Mouse (Mus musculus): Measurements from ENCODE around the gene Cdk18.
A peak's percentile ranks its signal among the peaks of the same experiment; 100 is the strongest.

The Cdk18 gene

DNA sequence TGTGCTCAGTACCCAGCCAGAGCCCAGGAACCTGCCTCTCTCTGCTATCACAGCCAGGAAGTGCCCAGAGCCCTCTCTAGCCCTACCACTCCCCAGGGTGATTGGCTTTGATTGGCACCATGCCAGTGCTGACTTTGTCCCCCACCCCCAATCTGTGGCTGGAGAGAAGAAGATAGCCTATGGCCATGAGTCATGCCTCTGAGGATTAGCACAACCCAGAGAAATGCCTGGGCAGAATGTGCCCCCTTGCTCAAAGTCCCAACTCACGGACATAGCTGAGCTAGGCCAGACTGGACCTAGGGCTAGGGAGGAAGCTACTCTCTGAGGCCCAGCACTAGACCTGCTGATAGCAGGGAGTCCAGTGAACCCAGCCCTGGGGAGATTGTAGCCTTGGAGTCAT, 10.7 kb upstream of the Cdk18 start:
- no peak for DNase-seq (ENCODE audit: low spot score in 2 of 2)

DNA sequence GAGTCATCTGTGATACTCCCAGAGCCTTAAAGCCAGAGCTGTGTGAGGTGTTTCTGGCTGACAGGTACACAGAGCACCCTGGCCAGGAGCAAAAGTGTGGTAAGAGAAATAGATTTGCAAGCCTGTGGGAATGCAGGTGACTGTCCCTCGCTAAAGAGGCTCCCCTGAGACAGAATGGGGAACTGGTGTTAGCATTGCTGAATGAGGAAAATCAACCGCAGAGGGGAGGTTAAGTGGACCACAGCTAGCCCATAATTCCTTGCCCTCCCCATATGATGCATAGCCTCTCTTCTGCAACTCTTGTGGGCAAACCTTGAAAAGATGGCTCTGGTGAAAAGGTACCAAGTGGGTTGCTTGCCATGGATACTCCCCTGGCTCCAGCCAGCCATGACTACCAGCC, 9.9 kb upstream of the Cdk18 start:
- DNase-seq (ENCODE audit: low spot score in 2 of 2): no peak

DNA sequence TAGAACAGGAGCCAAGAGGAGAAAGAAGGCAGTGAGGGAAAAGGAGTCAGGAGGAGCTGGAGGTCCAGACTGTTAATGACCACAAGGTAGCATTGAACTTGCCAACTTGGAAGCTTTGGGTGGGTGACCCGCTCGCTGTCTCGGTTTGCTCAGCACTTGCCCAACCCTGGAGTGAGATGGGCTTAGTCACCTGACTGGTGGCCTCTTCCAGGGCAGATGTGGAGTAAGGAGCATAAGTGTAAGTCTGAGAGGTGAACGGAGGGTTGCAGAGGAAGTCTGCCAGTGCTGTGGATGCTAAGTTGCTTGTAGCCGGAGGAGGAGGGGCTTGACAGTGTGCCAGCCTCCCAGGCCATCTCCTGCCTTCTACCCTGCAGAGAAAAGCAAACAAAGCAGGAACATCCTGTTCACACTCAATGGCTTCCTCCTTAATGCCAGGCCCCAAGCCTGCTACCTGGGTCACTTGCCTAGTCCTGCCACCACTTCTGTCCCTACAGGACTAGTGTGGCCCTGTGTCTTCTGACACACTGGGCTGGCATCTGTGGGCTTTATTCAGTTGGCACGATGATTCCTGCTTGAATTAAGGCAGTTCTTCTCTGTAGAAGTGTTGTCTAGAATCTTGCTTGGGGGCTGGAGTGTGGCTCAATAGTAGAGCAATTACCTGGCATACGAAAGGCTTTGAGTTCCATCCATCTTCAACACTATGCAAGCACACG, 6.6 kb upstream of the Cdk18 start:
- DNase-seq (ENCODE audit: low spot score in 2 of 2): no peak

DNA sequence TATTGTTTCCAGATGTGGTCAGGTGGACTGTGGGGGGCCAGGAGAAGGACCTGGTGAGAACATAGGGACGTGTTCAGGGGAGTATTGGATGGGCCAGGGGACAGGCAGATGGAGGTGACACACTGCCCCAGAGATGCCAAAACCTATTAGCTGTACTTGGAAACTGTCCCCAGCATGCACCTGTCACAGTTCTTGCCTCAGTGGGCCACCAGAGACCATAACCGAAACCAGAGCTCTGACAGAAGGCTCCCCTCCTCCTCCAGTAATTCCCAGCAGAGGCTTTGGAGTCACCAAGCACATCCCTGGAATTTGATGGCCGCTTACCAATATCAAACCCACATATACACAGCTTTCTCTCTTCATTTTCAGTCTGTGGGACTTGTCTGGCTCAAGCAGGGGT, 5.4 kb upstream of the Cdk18 start:
- no peak for DNase-seq (ENCODE audit: low spot score in 2 of 2)

DNA sequence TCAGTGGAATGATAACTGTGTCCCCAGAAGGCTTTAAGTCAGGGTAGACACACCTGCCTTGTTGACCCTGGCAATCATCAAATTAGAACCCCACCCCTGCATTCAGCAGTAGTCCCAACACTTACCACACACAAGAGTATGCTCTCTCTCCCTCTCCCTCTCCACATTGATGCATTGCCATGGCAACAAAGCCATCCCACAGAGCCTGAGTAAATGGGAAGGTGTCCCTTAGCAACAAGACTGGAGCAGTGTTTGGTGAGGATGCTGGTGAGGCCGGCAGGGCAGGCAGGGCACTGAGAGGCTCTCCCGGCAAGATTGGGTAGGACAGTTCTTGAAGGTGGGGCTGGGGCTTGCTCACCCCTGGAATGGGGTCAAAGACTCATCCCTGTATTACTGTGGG, 4.7 kb upstream of the Cdk18 start:
- no peak for DNase-seq (ENCODE audit: low spot score in 2 of 2)

DNA sequence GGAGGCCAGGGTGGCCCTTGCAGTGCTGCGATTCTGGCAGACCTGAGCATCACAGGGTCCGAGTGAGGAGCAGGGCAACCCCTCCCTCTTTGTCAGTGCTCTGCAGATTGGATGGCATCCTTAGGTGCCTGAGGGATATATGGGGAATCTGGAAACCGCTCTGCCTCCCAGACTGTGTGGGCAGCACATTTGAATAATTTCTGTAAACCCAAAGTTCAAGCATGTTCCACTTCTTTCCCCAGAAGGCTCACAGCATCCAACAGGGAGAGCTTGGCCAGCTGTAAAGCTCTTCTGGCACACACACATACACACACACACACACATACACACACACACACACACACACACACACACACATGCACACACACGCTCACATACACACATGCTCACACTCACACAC, 4.2 kb upstream of the Cdk18 start:
- DNase-seq (ENCODE audit: low spot score in 2 of 2): no peak

DNA sequence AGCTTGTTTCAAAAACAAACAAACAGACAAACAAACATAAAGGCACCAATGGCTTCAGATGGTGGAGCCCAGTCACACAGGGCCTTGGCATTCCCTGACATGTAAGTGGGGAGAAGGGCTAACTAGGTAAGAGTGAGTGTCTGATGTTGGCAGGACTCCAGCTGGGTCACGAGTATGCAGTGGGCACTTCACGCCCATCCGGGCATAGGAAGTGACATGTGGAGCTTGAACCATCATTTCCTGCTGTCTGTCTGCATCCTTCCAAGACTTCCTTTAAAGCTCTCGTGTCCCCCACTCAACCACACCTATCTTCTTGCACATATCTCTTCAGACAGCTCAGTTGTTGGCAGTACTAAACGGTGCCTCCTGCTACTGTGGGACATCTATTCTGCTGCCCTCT, 3.6 kb upstream of the Cdk18 start:
- DNase-seq (ENCODE audit: low spot score in 2 of 2): no peak

DNA sequence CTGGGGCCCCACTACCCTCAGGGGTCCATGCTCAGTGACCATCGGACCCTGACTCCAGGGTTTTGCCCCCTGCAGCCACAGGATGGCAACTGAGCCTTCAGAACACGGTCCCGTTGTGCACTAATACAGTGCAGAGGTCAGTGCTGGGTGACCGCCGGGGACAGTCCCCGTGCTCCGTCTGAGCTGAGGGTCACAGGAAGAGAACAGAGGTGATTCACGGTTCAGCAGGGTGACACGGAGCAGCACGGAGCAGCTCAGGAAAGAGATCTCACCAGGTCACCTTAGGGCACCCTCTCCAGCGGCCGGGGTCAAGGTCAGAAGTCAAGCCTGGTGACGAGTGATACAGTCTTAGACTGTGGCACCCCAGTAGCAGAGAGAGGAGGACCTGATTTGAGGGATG, 2.3 kb upstream of the Cdk18 start:
- DNase-seq (ENCODE audit: low spot score in 2 of 2): no peak

DNA sequence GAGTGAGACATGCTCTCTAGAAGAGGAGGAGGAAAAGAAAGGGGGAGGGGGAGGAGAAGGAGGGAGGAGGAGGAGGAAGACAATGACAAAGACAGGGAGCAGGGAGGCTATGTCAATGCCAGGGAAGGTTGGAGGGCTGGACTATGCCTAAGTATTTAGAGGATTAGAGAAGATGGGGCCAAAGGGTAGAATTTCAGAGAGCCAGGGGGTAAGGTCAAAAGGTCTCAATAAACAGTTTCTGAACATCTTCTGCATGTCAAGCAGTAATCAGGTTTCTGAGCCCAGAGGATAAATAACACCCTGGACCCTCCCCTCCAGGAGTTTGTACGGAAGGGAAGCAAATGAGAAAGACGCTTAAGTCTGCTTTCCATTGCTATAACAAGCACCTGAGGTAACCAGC, 1.7 kb upstream of the Cdk18 start:
- DNase-seq (ENCODE audit: low spot score in 2 of 2): no peak

DNA sequence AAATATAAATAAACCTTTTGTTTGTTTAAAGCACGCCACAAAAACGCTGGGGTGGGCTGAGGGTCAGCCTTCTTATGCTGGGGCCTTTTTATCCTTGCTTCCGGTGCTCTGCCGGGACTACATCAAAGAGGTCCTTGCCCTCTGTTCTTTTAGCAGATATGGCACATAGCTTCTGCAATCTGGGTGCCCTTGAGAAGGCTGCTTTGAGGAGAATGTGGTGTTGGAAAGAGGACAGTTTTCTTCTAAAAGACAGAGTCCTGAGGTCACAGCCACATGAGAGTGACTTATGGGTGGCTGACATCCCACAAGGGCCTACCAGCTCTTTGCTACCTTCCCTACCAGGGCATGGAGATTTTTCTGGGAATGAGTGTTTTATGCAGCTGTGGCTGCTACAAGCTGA, 1.1 kb upstream of the Cdk18 start:
- no peak for DNase-seq (ENCODE audit: low spot score in 2 of 2)

DNA sequence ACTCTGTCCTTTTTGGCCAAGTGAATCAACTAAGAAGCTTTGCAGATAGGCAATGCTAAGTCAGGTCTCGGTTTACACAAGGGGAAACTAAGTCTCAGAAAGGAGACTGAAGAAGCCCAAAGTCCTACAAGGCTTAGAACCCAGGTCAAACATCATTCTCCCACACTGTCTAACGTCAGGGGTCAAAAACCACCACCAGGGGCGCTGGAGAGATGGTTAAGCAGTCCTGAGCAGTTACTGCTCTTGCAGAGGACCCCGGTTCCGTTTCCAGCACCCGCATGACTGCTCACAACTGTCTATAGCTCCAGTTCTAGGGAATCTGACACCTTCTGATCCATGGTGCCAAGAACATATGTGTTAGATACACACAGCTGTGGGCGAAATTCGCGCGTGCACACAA, 687 bp upstream of the Cdk18 start:
- peak; percentile 17 to 29 for DNase-seq (ENCODE audit: low spot score in 2 of 2)

DNA sequence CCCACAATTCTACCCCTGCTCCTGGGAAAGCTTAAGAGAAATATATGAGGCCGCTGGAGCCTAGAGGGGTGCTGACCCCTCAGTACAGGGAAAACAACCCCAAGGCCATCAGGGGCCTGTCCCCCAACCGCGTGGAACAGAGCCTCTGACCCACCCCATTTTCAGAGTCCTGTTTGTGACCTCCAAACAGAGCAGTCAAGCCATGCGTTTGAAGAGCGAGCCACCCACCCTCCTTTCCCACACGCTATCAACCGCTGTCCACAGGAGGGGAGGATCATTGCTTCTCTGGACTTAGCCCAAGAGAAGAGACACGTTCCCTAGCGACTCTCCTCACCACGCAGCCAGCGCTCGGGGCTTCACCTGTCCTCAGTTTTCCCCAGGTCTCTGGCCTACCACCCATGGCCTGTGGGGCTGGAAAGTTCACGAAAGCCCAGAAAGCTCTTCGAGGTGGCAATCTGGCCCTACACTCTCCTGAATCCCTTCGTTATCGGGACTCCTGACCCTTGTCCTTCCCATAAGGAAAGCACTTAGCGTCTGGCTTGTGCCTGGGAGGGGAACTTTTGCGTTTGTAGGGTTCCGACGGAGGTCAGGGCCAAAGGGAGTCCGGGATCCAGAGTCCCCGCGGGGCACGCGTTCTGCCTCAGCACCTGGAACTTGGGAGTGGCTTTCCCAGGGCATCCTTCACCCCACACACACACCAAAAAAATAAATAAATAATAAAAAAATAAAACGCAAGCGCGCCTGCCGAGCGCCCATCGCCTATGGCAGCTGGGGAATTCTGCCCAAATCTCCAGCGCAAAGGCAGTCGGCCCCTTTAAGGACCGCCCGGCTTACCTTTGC, 688 bp downstream of the Cdk18 start:
- no peak for DNase-seq (ENCODE audit: low spot score in 2 of 2)

DNA sequence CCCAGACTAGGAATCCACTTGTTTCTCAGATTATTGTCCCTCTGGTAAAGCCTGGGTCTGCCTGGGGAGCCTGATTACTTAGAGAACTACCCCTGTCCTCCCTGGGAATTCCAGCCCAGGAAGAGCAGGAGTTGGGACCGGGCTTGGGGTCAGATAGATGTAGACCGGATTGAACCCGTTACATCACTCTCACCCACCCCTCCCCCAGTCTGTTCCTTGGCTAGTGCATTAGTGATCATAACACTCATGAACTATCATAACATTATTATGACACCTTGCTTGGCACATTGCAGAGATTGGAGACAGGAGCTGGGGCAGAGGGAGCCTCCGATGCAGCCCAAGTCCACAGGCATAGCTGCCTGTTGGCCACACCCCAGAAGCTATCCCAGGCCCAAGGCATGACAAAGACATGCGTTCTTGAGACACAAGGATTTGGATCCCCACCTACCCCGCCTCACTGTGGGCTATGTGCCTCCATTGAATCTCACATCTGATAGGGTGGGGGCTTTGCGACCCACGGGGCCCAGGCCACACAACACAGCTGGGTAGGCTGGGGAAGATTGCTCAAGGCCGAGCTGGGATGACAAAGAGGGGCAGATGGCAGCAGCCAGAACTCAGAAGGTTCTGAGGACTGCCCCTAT, 1.4 kb downstream of the Cdk18 start:
- no peak for DNase-seq (ENCODE audit: low spot score in 2 of 2)

DNA sequence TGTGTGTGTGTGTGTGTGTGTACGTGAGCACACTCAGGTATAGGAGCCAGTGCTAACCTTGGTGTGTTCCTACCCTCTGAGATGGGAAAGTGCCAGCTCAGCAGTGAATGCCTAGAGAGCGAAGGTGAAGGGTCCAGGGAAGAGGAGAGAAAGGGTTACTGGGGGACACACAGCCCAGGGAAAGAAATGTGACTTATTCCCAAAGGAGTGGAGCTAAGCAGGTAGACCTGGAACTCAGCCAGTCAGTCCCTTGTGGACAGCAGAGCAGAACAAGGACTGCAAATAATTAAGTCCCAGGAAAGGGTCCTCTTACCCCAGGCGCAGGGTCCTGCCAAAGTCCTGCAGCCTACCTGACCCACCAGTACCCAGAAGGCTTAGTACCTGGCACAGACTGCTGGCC, 2.6 kb downstream of the Cdk18 start:
- DNase-seq (ENCODE audit: low spot score in 2 of 2): no peak

DNA sequence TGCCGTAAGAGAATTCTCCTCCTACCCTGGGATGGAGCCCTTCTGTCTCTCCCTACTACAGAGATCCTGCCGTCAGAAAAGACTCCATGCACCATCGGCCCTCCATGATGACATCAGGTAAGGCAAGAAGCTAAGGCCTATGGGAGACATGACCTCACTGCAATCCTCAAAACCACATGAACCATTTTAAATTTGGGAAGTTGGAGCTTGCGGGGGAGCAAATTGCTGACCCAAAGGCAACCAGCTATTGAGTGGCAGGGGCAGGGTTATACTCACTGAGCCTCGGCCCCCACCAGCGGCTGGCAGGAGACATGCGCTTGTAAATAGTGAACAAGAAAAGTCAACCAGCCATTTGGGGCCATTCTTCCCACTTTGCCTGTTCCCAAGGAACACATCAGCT, 3.9 kb downstream of the Cdk18 start:
- DNase-seq (ENCODE audit: low spot score in 2 of 2): no peak

DNA sequence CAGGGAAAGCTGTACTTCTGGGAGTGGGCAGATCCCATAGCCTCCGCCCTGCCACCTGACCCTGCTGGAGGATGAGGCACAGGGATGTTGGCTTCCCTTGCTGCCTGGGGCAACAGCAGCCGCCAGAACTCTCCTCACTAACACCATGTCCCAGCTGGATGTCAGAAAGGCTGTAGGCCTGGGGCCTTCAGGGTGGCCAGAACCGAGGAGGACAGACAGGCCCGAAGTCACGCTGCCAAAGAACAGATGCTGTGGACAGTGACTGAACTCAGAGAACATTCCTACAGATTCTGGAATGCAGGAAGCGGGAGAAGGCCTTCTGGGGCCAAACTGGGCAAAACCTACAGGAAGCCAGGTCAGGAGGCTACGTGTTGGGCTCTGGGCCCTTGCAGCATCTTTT, 11.2 kb downstream of the Cdk18 start:
- no peak for DNase-seq (ENCODE audit: low spot score in 2 of 2)

DNA sequence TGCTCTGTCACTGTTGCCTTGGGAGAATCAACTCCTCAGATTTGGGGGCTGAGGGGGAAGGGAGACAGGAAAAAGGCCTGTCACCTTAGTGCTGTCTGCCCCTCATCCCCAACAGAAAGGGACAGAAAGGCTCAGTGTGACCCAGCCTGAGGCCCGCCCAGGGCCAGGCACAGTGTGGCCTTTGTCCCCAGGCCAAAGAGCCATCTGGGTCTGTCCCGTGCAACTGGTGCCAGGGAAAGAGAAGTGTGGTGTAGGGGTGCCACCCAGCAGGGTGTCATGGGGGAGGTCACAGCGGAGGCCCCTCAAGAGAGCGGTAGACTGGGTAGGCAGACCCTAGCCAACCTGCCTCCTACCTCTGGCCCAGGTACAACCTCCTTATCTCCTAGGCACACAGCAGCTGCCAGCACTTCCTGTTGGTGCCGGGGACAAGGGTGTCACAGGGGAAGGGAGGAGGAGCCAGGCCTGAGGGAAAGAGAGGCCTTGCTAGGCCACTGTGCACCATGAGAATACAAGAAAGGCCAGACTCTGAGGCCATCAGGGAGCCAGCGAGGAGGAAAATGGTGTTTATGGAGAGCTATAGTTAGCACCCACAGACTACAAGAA, 13.6 kb downstream of the Cdk18 start:
- no peak for DNase-seq (ENCODE audit: low spot score in 2 of 2)

DNA sequence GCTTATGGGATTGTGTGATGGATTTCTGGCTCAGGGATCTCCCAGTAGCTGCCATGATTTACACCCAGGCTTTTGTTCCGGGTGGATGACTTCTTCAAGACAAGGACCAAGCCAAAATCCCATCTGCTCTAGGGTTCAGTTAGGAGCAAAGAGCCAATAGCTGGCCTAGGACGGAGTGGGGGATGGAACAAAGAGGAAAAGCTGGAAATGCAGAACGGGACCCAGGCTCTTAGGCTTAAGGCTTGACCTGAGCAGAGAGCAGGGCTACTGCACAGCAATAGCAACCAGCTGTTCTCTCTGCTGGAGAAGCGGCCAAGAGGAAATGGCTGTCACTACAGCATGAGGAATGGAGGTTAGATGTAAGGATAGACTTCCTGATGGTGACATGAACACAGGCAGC, 14.2 kb downstream of the Cdk18 start:
- no peak for DNase-seq (ENCODE audit: low spot score in 2 of 2)

DNA sequence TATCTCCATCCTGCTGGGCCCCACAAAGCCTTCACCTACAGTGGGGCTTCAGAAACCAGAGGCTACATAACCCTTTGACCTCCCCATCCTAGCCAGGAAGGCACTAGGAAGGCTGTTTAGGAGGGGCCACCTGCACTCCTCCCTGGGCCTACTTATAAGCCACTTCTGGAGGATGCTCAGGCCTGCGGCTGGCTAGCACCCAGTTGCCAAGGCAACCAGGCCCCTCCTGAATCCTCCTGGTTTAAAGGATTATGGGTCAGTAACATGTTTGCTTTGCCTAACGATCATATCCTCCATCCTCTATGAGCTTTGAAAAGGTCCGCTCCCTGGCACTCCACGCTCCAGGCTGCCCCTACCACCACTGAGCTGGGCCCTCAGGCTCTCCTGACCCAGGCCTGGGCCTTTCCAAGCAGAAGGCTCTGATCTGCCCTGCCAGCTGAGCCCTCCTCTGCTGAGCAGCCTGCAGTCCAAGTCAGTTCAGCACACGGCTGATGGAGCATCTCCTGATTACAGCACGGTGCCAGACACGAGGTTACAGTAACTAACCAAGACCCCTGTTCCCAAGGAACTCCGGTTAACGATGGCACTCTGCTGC, 16.0 kb downstream of the Cdk18 start:
- DNase-seq (ENCODE audit: low spot score in 2 of 2): no peak

DNA sequence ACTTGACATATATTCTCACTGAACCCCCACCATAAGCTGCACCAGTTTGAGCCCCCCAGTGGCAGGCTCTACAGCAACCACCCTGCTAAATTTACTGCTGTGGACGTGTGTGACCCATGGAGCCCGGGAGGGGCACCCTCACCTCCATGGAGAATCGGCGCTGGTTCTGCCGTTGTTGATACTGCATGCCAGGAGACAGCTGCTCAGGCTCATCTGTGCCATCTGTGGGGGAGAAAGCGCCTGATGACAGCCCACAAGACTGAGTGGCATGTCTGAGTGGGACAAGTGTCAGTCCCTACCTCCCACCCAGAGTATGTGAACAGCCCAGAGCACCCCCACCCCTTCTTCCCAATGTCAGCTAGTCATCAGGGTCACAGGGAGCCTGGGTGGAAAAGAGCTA, 17.6 kb downstream of the Cdk18 start:
- DNase-seq (ENCODE audit: low spot score in 2 of 2): no peak

DNA sequence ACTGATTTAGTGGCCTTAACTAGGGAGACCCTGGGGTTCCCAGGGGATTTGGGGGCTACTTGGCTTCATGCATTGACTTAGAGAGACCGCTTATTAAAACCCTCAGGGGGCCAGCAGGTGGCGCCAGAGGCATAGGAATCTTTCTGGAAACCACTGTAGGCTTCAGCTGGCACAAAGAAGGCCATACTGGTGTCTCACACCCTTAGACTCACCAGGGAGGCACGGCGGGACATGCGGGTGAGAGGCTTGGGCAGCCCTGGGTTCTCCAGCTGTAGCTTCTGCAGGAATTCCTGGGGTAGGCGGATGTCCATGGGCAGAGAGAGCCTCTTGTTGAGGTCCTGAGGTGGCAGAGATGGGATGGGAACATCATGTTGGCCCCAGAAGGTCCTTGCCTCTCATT, 18.2 kb downstream of the Cdk18 start:
- peak; percentile 57 to 62 for DNase-seq (ENCODE audit: low spot score in 2 of 2)

DNA sequence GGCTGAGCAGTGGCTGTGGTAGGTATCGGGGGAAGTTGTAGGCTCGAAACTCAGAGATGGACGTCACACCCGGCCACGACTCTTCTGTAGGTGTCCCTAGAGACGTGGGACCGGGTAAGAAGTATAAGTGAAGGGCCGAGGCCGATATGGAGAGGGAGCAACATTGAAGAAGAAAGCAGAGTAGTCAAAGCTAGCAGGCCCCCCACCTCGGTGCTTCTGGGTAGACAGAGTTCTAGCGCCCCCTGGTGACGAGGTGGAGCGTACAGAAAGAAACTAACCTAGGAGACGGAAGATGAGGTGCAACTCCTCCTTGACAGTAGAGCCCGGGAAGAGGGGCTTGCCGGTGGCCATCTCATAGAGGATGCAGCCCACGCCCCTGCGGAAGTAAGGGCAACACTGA, 22.9 kb downstream of the Cdk18 start:
- DNase-seq (ENCODE audit: low spot score in 2 of 2): peak; percentile 56 to 61

All from spleen, postnatal 36 days (tissue).